In genomic region chr14:93962677-93963049, GRCm38 (mm10) we compare ENCODE assay signal across 14 mouse cellular contexts.
DNase-seq lines count a peak whose midpoint lies in the region; ATAC-seq and TF ChIP-seq lines count a peak whose summit lies in the region.
"Had no signal": no experiment of that assay in that cellular context is flagged by ENCODE, and none has a peak within 500 bp of the region (broad histone marks: within the 10 kb centered on the region; RNA-seq: fewer than 3 reads in every experiment).

No protein-coding gene starts in this region.

- DNase-seq in embryo, embryonic 10 days (ENCODE audit: low spot score), result peak; percentile 4
- no peak for DNase-seq in embryo, embryonic 9.5 days (ENCODE audit: extremely low spot score)
- DNase-seq in embryo, embryonic 10.5 days (ENCODE audit: low spot score), result peak; percentile 5
- peak; percentile 2 for DNase-seq in midbrain, postnatal 0 days (ENCODE audit: low spot score)
- no peak for DNase-seq in thymus, postnatal 14 days
- DNase-seq in urinary bladder, postnatal 14 days (ENCODE audit: low spot score), result no peak
- DNase-seq: kidney, adult 8-10 months; kidney, postnatal 4 days; thymus, adult 2 months had no signal

- H3K4me2 ChIP-seq in hindbrain, embryonic 12.5 days (replicated peaks), result no peak overlapping the region
- H3K4me2 ChIP-seq in midbrain, postnatal 0 days (ENCODE audit: low read depth, low read length, poor library complexity, severe bottlenecking), result no peak overlapping the region
- H3K4me2 ChIP-seq in intestine, embryonic 16.5 days (ENCODE audit: low read depth, low read length), result no peak overlapping the region
- H3K4me2 ChIP-seq: embryonic facial prominence, embryonic 15.5 days; liver, embryonic 12.5 days; lung, embryonic 15.5 days had no signal

- ATAC-seq in hindbrain, embryonic 12.5 days (ENCODE audit: low FRiP score), result peak; percentile 89
- no peak for ATAC-seq in midbrain, postnatal 0 days (ENCODE audit: low FRiP score)
- ATAC-seq in intestine, embryonic 16.5 days, result no peak
- ATAC-seq: liver, embryonic 12.5 days had no signal

- no peak overlapping the region for H3K9ac ChIP-seq in hindbrain, embryonic 12.5 days
- no peak overlapping the region for H3K9ac ChIP-seq in midbrain, postnatal 0 days (replicated peaks; ENCODE audit: low read length, poor library complexity, severe bottlenecking)
- H3K9ac ChIP-seq in intestine, embryonic 16.5 days (ENCODE audit: low read depth, low read length), result no peak overlapping the region
- H3K9ac ChIP-seq: embryonic facial prominence, embryonic 15.5 days; liver, embryonic 12.5 days; lung, embryonic 15.5 days had no signal

- no peaks in the 10 kb centered on the region for H3K4me1 ChIP-seq in hindbrain, embryonic 12.5 days
- no peaks in the 10 kb centered on the region for H3K4me1 ChIP-seq in midbrain, postnatal 0 days (ENCODE audit: insufficient read depth, low read length)
- H3K4me1 ChIP-seq in intestine, embryonic 16.5 days (ENCODE audit: control insufficient read depth, insufficient read depth, low read length), result no peaks in the 10 kb centered on the region
- H3K4me1 ChIP-seq: embryonic facial prominence, embryonic 15.5 days; liver, embryonic 12.5 days; lung, embryonic 15.5 days had no signal

- no peak for TF ChIP-seq CTCF in midbrain, postnatal 0 days (IDR thresholded peaks at IDR 0.05)

- peak overlapping the region; percentile 30 for H3K27ac ChIP-seq in hindbrain, embryonic 12.5 days
- no peak overlapping the region for H3K27ac ChIP-seq in midbrain, postnatal 0 days (ENCODE audit: low read depth, low read length)
- no peak overlapping the region for H3K27ac ChIP-seq in intestine, embryonic 16.5 days (ENCODE audit: low read length)
- H3K27ac ChIP-seq: embryonic facial prominence, embryonic 15.5 days; liver, embryonic 12.5 days; lung, embryonic 15.5 days had no signal

- 57% methylated on average over 2 of the region's 2 CpGs for WGBS in hindbrain, embryonic 12.5 days
- WGBS in midbrain, postnatal 0 days, result 48% methylated on average over 2 of the region's 2 CpGs
- 30% methylated on average over 2 of the region's 2 CpGs for WGBS in intestine, embryonic 16.5 days

- no peaks in the 10 kb centered on the region for H3K9me3 ChIP-seq in hindbrain, embryonic 12.5 days (replicated peaks)
- H3K9me3 ChIP-seq in midbrain, postnatal 0 days (ENCODE audit: low read length), result no peaks in the 10 kb centered on the region
- no peaks in the 10 kb centered on the region for H3K9me3 ChIP-seq in intestine, embryonic 16.5 days (ENCODE audit: control insufficient read depth, low read length)
- H3K9me3 ChIP-seq: embryonic facial prominence, embryonic 15.5 days; liver, embryonic 12.5 days; lung, embryonic 15.5 days had no signal

- no peaks in the 10 kb centered on the region for H3K36me3 ChIP-seq in hindbrain, embryonic 12.5 days
- H3K36me3 ChIP-seq in midbrain, postnatal 0 days (ENCODE audit: insufficient read depth, low read length), result no peaks in the 10 kb centered on the region
- H3K36me3 ChIP-seq in intestine, embryonic 16.5 days (ENCODE audit: control insufficient read depth, insufficient read depth, low read length), result no peaks in the 10 kb centered on the region
- H3K36me3 ChIP-seq: embryonic facial prominence, embryonic 15.5 days; liver, embryonic 12.5 days; lung, embryonic 15.5 days had no signal

- H3K4me3 ChIP-seq in hindbrain, embryonic 12.5 days, result no peak overlapping the region
- H3K4me3 ChIP-seq in midbrain, postnatal 0 days (ENCODE audit: low read depth, low read length), result no peak overlapping the region
- no peak overlapping the region for H3K4me3 ChIP-seq in intestine, embryonic 16.5 days (ENCODE audit: low read length)
- H3K4me3 ChIP-seq: embryonic facial prominence, embryonic 15.5 days; liver, embryonic 12.5 days; lung, embryonic 15.5 days had no signal

- H3K27me3 ChIP-seq in hindbrain, embryonic 12.5 days, result no peaks in the 10 kb centered on the region
- no peaks in the 10 kb centered on the region for H3K27me3 ChIP-seq in midbrain, postnatal 0 days (ENCODE audit: insufficient read depth, low read length)
- H3K27me3 ChIP-seq in intestine, embryonic 16.5 days (replicated peaks; ENCODE audit: control insufficient read depth, insufficient read depth, low read length), result no peaks in the 10 kb centered on the region
- H3K27me3 ChIP-seq: embryonic facial prominence, embryonic 15.5 days; liver, embryonic 12.5 days; lung, embryonic 15.5 days had no signal

Comparison
In these comparisons a context has a peak if more than half of its experiments do, and no peak if none do; other contexts are left out.
1. DNase-seq: peak in embryo, embryonic 10 days (single experiment), embryo, embryonic 10.5 days (single experiment) and midbrain, postnatal 0 days (single experiment); none in embryo, embryonic 9.5 days (single experiment), thymus, postnatal 14 days (single experiment) and urinary bladder, postnatal 14 days (single experiment).